Mouse (Mus musculus): ENCODE measurements around the gene Pithd1. TPM values are rescaled to one million over a fixed set of nuclear protein-coding genes. Genes with fewer than 3 reads are reported as not detected.

The Pithd1 gene
- polyA plus RNA-seq, 1 experiment: 62.6 TPM

DNA sequence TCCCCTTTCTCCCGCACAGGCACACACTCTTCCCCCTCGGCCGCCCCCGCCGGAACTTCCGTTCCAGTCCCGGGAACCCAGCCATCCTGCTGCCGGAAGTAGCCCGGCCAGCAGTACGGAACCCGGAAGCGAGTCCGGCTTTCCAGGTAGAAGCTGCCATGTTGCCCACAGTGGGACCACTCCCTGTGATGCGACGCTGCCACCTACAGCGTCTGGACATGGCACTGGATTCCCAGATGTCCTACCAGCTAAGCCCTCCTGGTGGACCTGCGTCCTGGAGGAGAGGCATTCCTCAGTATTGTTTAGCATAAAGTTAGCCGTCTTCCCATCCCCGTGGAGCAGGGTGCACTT lies 14.5 kb downstream of the Pithd1 start, which contains the start of gene Lypla2:
Gene Lypla2, minus strand, starts transcription at position 71 of the 351 bp plus-strand sequence.
- H3K36me3 ChIP-seq (replicated peaks; ENCODE audit: low read length): peaks cover 73% of the 10 kb centered on the region
- H3K4me3 ChIP-seq (replicated peaks): peak within 1 kb of the TSS; percentile 93
- no peaks in the 10 kb centered on the region for H3K27me3 ChIP-seq (replicated peaks)
- peaks cover 75% of the 10 kb centered on the region for H3K4me1 ChIP-seq
- no peaks in the 10 kb centered on the region for H3K9me3 ChIP-seq
- peak; percentile 24; the same call in 1 of the 2 replicates for TF ChIP-seq FLI1 (IDR thresholded peaks at IDR 0.05; ENCODE audit: low read length)
- no peak for TF ChIP-seq GATA1 (IDR thresholded peaks at IDR 0.05; ENCODE audit: borderline replicate concordance, low read length)

GRCm38 (mm10) chr4:135971805-135972555 lies 15.1 kb downstream of the Pithd1 start:
- Histone ChIP-seq H3K9me3 (no peaks in the 10 kb centered on the region), H3K4me1 (peaks cover 71% of the 10 kb centered on the region), H3K27me3 (replicated peaks) (no peaks in the 10 kb centered on the region), H3K36me3 (replicated peaks; ENCODE audit: low read length) (peaks cover 74% of the 10 kb centered on the region), H3K4me3 (replicated peaks) (peak overlapping the region; percentile 93)
- TF ChIP-seq FLI1 (IDR thresholded peaks at IDR 0.05; ENCODE audit: low read length): no peak
- no peak for TF ChIP-seq GATA1 (IDR thresholded peaks at IDR 0.05; ENCODE audit: borderline replicate concordance, low read length)

GRCm38 (mm10) chr4:135970585-135970984 lies 16.5 kb downstream of the Pithd1 start:
- TF ChIP-seq GATA1 (IDR thresholded peaks at IDR 0.05; ENCODE audit: borderline replicate concordance, low read length) (no peak), FLI1 (IDR thresholded peaks at IDR 0.05; ENCODE audit: low read length) (no peak)
- Histone ChIP-seq H3K27me3 (replicated peaks) (no peaks in the 10 kb centered on the region), H3K36me3 (replicated peaks; ENCODE audit: low read length) (peaks cover 74% of the 10 kb centered on the region), H3K4me1 (peaks cover 68% of the 10 kb centered on the region), H3K4me3 (replicated peaks) (no peak overlapping the region), H3K9me3 (no peaks in the 10 kb centered on the region)

DNA sequence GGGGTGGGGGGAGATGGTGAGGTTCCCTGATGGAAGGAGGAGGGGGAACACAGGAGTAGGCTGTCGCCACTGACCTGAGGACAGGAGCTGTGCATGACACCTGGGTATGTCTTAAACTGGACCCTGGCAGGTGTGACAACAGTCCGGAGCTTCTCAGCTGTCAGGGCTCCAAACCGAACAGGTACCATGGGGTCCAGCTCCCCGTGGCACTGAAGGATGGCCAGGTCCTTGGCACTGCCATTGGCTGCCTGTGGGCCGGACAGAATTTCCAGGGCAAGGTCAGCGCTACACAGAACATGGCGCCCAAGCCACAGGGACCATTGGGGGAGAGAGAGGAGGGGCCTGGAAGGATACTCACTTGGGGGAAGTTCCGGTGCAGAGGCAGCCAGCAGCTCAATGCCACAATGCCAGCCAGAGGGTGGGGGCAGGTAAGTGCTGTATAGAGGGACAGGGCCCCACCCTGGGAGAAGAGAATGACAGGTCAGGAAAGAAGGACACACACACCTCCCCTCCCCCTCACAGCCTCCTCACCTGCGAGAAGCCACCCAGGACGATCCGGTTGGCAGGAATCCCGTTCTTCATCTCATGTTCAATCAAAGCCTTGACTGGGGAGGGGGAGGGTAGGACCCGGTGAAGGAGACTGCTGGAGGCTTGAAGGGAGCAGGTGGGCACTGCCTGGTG lies 17.9 kb downstream of the Pithd1 start:
- Histone ChIP-seq H3K9me3 (no peaks in the 10 kb centered on the region), H3K4me1 (peaks cover 74% of the 10 kb centered on the region), H3K4me3 (replicated peaks) (no peak overlapping the region), H3K27me3 (replicated peaks) (no peaks in the 10 kb centered on the region), H3K36me3 (replicated peaks; ENCODE audit: low read length) (peaks cover 67% of the 10 kb centered on the region)
- TF ChIP-seq FLI1 (IDR thresholded peaks at IDR 0.05; ENCODE audit: low read length) (no peak), GATA1 (IDR thresholded peaks at IDR 0.05; ENCODE audit: borderline replicate concordance, low read length) (no peak)

DNA sequence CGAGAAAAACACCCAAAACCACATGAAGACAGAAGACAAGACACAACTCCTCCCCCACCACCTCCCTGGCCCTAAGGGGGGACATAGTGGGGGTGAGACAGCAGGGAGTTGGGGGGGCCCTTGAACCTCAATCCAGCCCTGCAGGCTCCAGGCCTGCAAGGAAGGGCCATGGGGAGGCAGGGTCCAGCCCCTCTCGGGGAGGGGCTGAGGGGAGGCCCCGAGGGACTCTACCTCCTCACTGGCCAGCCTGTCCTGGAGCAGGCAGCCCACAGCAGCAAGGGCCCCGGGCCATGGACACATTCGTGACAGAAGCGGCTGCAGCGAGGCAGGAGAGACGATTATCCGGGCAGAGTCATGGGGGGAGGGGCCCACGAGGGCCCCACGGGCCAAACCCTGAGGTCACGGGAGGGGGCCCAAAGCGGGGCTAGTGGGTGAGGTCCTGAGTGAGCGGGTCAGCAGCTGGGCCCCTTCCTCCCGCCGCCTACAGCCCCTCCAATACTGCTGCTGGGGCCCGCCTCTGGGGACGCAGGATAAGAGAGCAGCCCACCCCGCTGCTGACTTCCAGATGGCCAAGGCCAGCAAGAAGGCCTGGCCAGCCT lies 18.7 kb downstream of the Pithd1 start:
- H3K9me3 ChIP-seq: no peaks in the 10 kb centered on the region
- H3K4me3 ChIP-seq (replicated peaks): no peak overlapping the region
- TF ChIP-seq GATA1 (IDR thresholded peaks at IDR 0.05; ENCODE audit: borderline replicate concordance, low read length): no peak
- no peak for TF ChIP-seq FLI1 (IDR thresholded peaks at IDR 0.05; ENCODE audit: low read length)
- H3K36me3 ChIP-seq (replicated peaks; ENCODE audit: low read length): peaks cover 60% of the 10 kb centered on the region
- peaks cover 70% of the 10 kb centered on the region for H3K4me1 ChIP-seq
- no peaks in the 10 kb centered on the region for H3K27me3 ChIP-seq (replicated peaks)

- H3K36me3 ChIP-seq (replicated peaks; ENCODE audit: low read length): peaks cover 64% of the 10 kb centered on the region
- H3K9me3 ChIP-seq: no peaks in the 10 kb centered on the region
- no peaks in the 10 kb centered on the region for H3K27me3 ChIP-seq (replicated peaks)
- peaks cover 70% of the 10 kb centered on the region for H3K4me1 ChIP-seq
- no peak for TF ChIP-seq GATA1 (IDR thresholded peaks at IDR 0.05; ENCODE audit: borderline replicate concordance, low read length)
- TF ChIP-seq FLI1 (IDR thresholded peaks at IDR 0.05; ENCODE audit: low read length): no peak
- H3K4me3 ChIP-seq (replicated peaks): no peak overlapping the region
Measured at GRCm38 (mm10) chr4:135967086-135967760, 19.8 kb downstream of the Pithd1 start.

DNA sequence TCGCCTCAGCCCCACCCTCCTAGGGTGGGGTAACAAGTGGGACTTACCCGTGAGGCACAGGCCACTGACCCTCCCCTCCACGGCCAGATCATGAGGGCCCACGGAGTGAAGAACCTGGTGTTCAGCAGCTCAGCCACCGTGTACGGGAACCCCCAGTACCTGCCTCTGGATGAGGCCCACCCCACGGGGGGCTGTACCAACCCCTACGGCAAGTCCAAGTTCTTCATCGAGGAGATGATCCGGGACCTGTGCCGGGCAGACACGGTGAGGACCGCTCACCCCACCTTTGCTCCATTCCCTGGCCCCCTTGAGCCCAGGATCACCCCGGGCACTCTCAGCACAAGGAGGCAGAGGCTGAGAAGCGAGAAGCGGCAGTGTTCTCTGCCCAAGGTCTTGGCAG lies 20.8 kb downstream of the Pithd1 start:
- TF ChIP-seq GATA1 (IDR thresholded peaks at IDR 0.05; ENCODE audit: borderline replicate concordance, low read length): no peak
- no peak for TF ChIP-seq FLI1 (IDR thresholded peaks at IDR 0.05; ENCODE audit: low read length)
- H3K4me1 ChIP-seq: peaks cover 70% of the 10 kb centered on the region
- no peaks in the 10 kb centered on the region for H3K27me3 ChIP-seq (replicated peaks)
- peaks cover 73% of the 10 kb centered on the region for H3K36me3 ChIP-seq (replicated peaks; ENCODE audit: low read length)
- H3K9me3 ChIP-seq: no peaks in the 10 kb centered on the region
- H3K4me3 ChIP-seq (replicated peaks): no peak overlapping the region

DNA sequence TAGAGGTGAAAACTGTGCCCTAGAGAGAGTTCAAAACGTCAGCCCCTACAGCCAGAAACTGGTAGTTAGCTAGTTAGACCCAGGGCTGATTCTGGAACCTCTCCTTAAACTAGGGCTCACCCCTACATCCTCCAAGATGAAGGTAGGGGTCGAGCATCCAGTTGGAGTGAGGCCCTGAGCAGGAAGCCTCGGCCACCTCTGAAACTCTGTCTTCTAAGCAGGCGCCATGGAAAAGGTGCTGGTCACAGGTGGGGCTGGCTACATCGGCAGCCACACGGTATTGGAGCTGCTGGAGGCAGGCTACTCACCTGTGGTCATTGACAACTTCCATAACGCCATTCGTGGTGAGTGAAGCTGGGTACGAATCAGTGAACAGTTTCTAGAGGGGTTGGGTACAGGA lies 22.0 kb downstream of the Pithd1 start:
- H3K9me3 ChIP-seq: no peaks in the 10 kb centered on the region
- H3K27me3 ChIP-seq (replicated peaks): no peaks in the 10 kb centered on the region
- TF ChIP-seq FLI1 (IDR thresholded peaks at IDR 0.05; ENCODE audit: low read length) (no peak), GATA1 (IDR thresholded peaks at IDR 0.05; ENCODE audit: borderline replicate concordance, low read length) (no peak)
- peak overlapping the region; percentile 95 for H3K4me3 ChIP-seq (replicated peaks)
- H3K36me3 ChIP-seq (replicated peaks; ENCODE audit: low read length): peaks cover 77% of the 10 kb centered on the region
- H3K4me1 ChIP-seq: peaks cover 68% of the 10 kb centered on the region

DNA sequence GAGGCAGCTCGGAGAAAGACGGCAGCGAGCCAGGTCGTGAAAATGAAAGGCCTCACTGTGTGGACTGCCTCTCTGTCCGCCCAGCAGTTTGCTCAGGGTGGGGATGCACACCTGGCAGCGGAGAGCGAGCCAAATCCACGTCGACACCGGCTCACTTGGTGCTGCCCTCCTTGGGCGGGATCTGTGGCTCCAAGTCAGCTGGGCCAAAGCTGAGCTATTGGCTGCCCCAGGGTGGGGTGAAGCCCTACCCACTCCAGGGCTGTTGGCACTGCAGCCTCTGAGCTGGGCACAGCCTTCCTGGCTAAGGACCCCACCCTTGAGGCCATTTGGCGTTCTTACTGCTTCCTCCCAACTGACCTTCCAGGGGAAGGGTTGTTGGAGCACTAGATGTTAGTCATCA lies 22.6 kb downstream of the Pithd1 start:
- Histone ChIP-seq H3K4me1 (peaks cover 63% of the 10 kb centered on the region), H3K4me3 (replicated peaks) (peak overlapping the region; percentile 95), H3K9me3 (no peaks in the 10 kb centered on the region), H3K36me3 (replicated peaks; ENCODE audit: low read length) (peaks cover 77% of the 10 kb centered on the region), H3K27me3 (replicated peaks) (no peaks in the 10 kb centered on the region)
- TF ChIP-seq GATA1 (IDR thresholded peaks at IDR 0.05; ENCODE audit: borderline replicate concordance, low read length) (no peak), FLI1 (IDR thresholded peaks at IDR 0.05; ENCODE audit: low read length) (no peak)
